Mouse (Mus musculus) lung, postnatal 0 days (tissue): ENCODE measurements around the gene Mog. TPM values are rescaled to one million over a fixed set of nuclear protein-coding genes. Genes with fewer than 3 reads are reported as not detected.
"Not testable (repeated sequence)": the region's sequence is repeated elsewhere in the genome, so short reads cannot be mapped to it uniquely, and the experiment has no call there.

Experiments
- ATAC-seq: fragments of 200-750 bp; cut with Nextera tagmentation; 2 replicates; pipeline ENCODE4 v1.8.0; 2017; ENCODE audit warnings: moderate library complexity
- DNase-seq: peaks from one replicate; pipeline ENCODE4 v3.0.0-alpha.2; 2016; ENCODE audit warnings: low spot score
- H3K27ac ChIP-seq: fragments of 300-500 bp; sonication (generic); 2 replicates; pipeline ENCODE4 v1.5.1; 2014; ENCODE audit warnings: antibody characterized with exemption, mild to moderate bottlenecking, low read length, mixed read lengths
- H3K27me3 ChIP-seq: fragments of 300-500 bp; sonication (generic); replicated peaks from 2 replicates; pipeline ENCODE4 v1.6.1; 2014; ENCODE audit warnings: low read length, mixed read lengths; ENCODE audit not compliant: insufficient read depth
- H3K36me3 ChIP-seq: fragments of 300-500 bp; sonication (generic); 2 replicates; pipeline ENCODE4 v1.6.1; 2014; ENCODE audit warnings: low read length, mixed read lengths; ENCODE audit not compliant: insufficient read depth
- H3K4me1 ChIP-seq: fragments of 300-500 bp; sonication (generic); 2 replicates; pipeline ENCODE4 v1.6.1; 2014; ENCODE audit warnings: antibody characterized with exemption, low read depth, low read length, mixed read lengths; ENCODE audit not compliant: insufficient read depth
- H3K4me2 ChIP-seq: fragments of 300-500 bp; sonication (generic); replicated peaks from 2 replicates; pipeline ENCODE4 v1.6.1; 2014; ENCODE audit warnings: low read depth, mild to moderate bottlenecking, low read length, moderate library complexity, mixed read lengths
- H3K4me3 ChIP-seq: fragments of 300-500 bp; sonication (generic); 2 replicates; pipeline ENCODE4 v1.5.1; 2014; ENCODE audit warnings: low read depth, low read length
- H3K9ac ChIP-seq: fragments of 300-500 bp; sonication (generic); replicated peaks from 2 replicates; pipeline ENCODE4 v1.6.1; 2014; ENCODE audit warnings: low read depth, mild to moderate bottlenecking
- H3K9me3 ChIP-seq: fragments of 300-500 bp; sonication (generic); 2 replicates; pipeline ENCODE4 v1.6.1; 2016; ENCODE audit warnings: low read length, mixed read lengths
- CTCF ChIP-seq: IDR thresholded peaks from 2 replicates; pipeline ENCODE4 v1.5.1; 2016; ENCODE audit warnings: antibody characterized with exemption, mild to moderate bottlenecking
- EP300 ChIP-seq: IDR thresholded peaks from 2 replicates; pipeline ENCODE4 v1.6.1; 2016; ENCODE audit warnings: antibody characterized with exemption, mild to moderate bottlenecking, control low read depth
- whole genome bisulfite sequencing: fragments of 180-500 bp; shearing (Covaris S2); extraction: QIAGEN DNeasy Blood & Tissue Kit; methylation state at CpG from one replicate; pipeline ENCODE4 v1.1.7; 2014; 5-methylcytosine and 5-hydroxymethylcytosine counted together
- polyA plus RNA-seq: library from polyadenylated mRNA; unstranded; fragments of >200 nt; fragmentation: Nextera tagmentation; extraction: Ambion mirVana; gene quantifications from 2 replicates; pipeline ENCODE4 v1.2.1, GENCODE M21; 2015

Mog gene
- polyA plus RNA-seq, 1 experiment from 2014 or later = 0.07 TPM

DNA sequence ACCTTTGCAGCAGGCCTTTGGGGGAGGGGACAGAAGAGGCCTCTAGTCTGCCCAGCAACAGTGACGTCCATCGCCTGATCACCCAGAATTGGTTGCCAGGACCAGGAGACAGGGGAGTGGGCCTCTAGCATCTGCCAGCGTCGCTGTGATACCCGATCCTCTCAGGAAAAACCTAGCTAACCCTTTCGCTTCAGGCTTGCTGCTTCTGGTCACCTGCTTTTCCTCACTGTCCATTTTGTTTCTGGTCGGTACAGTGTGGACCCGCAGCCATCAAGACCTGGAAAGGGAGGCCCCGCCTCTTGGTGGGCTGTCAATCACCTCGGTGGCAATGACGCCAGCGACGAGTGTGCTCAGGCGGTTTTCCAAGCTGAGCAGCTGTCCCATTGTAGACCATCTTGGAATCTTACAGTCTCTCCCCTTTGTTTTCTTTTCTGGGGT, 5.5 kb upstream of the Mog start:
- Histone ChIP-seq H3K27ac (peak overlapping the region; percentile 71), H3K4me2 (peak overlapping the region; percentile 52), H3K4me3 (peak overlapping the region; percentile 57), H3K9ac (no peak overlapping the region), H3K27me3 (no peaks in the 10 kb centered on the region), H3K9me3 (no peaks in the 10 kb centered on the region), H3K36me3 (no peaks in the 10 kb centered on the region), H3K4me1 (no peaks in the 10 kb centered on the region)
- DNase-seq (peak; percentile 95), ATAC-seq (peak; percentile 99)
- 2% methylated on average over 14 of the region's 14 CpGs for WGBS
- TF ChIP-seq CTCF (no peak), EP300 (no peak)

DNA sequence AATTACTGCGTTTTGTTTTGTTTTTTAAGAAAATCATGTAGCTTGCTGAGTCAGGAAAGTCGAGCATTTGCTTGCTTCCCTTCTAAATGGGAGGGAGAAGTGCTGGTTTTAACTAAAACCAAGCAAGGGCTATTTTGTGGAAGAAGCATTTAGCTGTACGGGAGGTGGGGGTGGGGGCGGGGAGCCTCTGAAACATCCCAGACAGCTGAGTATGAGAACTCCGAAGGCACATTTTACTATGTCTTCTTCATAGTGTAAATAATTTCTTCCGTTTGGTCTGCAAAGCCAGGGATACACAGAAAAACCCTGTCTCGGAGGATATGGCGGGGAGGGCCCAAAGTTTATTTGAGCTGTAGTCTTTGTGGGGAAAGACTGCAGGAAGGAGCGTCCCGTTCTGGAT, 5.0 kb upstream of the Mog start:
- TF ChIP-seq EP300 (no peak), CTCF (no peak)
- H3K4me1 ChIP-seq = no peaks in the 10 kb centered on the region
- ATAC-seq (peak; percentile 23), DNase-seq (no peak)
- 6% methylated on average over 10 of the region's 10 CpGs for WGBS
- peak overlapping the region; percentile 57 for H3K4me3 ChIP-seq
- H3K4me2 ChIP-seq = peak overlapping the region; percentile 52
- peak overlapping the region; percentile 71 for H3K27ac ChIP-seq
- no peak overlapping the region for H3K9ac ChIP-seq
- H3K27me3 ChIP-seq = no peaks in the 10 kb centered on the region
- no peaks in the 10 kb centered on the region for H3K9me3 ChIP-seq
- H3K36me3 ChIP-seq = no peaks in the 10 kb centered on the region

DNA sequence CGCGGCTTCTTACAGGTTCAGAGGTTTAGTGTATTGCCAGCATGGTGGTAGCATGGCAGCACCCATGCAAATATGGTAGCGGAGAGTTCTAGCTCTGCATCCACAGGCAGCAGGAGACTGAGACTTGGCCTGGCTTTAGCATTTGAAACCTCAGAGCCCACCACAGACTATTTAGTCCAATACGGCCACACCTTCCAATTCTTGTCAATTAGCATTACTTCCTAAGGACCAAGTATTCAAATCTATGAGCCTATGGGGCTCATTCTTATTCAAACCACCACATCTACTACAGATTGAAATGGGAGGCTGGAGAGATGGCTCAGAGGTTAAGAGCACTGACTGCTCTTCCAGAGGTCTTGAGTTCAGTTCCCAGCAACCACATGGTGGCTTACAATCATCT, 4.3 kb upstream of the Mog start:
- H3K9me3 ChIP-seq = no peaks in the 10 kb centered on the region
- H3K4me2 ChIP-seq = no peak overlapping the region
- no peak overlapping the region for H3K4me3 ChIP-seq
- TF ChIP-seq CTCF (no peak), EP300 (no peak)
- H3K27ac ChIP-seq = no peak overlapping the region
- H3K9ac ChIP-seq = no peak overlapping the region
- no peak for DNase-seq
- H3K36me3 ChIP-seq = no peaks in the 10 kb centered on the region
- ATAC-seq = no peak
- H3K27me3 ChIP-seq = no peaks in the 10 kb centered on the region
- 96% methylated on average over 4 of the region's 4 CpGs for WGBS
- H3K4me1 ChIP-seq = no peaks in the 10 kb centered on the region

DNA sequence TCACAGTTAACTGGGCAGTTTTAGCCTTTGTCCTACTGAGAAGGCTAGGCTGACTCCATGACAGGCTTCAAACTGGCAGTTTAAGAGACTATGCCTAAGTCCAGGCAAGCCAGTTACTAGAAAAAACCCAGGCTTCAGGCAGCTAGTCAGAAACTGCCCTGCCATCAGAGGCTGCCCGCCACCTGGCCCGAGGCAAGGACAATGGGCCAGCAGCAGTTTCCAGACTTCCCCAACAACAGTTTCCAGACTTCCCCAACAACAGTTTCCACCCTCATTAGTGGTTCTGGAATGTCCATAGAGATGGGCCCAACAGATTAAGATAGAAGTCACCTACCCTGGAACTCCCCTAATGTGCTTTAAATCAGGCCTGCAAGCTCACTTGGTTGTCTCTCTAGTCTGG, 3.2 kb upstream of the Mog start:
- Histone ChIP-seq H3K4me2 (no peak overlapping the region), H3K4me3 (no peak overlapping the region), H3K4me1 (no peaks in the 10 kb centered on the region), H3K27ac (no peak overlapping the region), H3K9ac (no peak overlapping the region), H3K36me3 (no peaks in the 10 kb centered on the region), H3K27me3 (no peaks in the 10 kb centered on the region), H3K9me3 (no peaks in the 10 kb centered on the region)
- ATAC-seq (no peak), DNase-seq (no peak)
- WGBS = 83% methylated on average over 2 of the region's 2 CpGs
- TF ChIP-seq CTCF (no peak), EP300 (no peak)

DNA sequence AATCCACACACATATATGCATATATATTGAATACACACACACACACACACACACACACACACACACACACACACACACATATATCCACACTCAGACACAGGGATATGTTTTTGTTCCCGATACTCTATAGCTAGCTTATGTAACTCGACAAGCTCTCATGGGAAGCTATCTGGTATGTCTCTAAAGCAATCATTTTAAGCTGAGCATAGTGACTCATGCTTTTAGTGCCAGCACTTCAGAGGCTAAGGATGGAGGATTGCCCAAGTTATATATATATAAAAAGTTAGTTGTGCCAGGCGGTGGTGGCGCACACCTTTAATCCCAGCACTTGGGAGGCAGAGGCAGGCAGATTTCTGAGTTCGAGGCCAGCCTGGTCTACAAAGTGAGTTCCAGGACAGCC, 4.0 kb downstream of the Mog start:
- H3K36me3 ChIP-seq, H3K4me1 ChIP-seq, H3K27ac ChIP-seq, ATAC-seq, H3K4me3 ChIP-seq, H3K27me3 ChIP-seq, H3K9ac ChIP-seq, DNase-seq, H3K9me3 ChIP-seq, H3K4me2 ChIP-seq: not testable (repeated sequence)
- 77% methylated on average over 5 of the region's 5 CpGs for WGBS

DNA sequence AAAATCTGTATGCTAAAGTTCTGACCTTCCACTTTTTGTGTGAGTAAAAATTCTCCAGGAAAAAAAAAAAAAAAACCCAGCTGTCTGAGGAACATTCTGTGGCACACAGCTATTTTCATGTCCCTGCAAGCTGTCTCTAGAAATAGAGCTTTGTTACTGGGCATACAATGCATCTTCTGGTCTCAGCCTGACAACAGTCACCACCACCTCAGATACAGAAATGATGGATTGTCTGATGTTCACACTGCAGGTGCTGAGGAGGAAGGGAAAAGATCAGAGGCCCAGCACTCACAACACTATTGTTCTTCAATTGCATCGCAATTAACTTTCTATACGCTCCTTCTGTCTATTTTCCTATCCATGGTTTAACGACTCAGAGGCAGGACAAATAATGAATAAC, 4.9 kb downstream of the Mog start:
- DNase-seq = no peak
- H3K27ac ChIP-seq = no peak overlapping the region
- H3K9ac ChIP-seq = no peak overlapping the region
- H3K4me3 ChIP-seq = no peak overlapping the region
- TF ChIP-seq CTCF (no peak), EP300 (no peak)
- no peaks in the 10 kb centered on the region for H3K4me1 ChIP-seq
- no peaks in the 10 kb centered on the region for H3K27me3 ChIP-seq
- no peak for ATAC-seq
- WGBS = 69% methylated on average over 3 of the region's 3 CpGs
- no peaks in the 10 kb centered on the region for H3K9me3 ChIP-seq
- H3K36me3 ChIP-seq = no peaks in the 10 kb centered on the region
- H3K4me2 ChIP-seq = no peak overlapping the region

DNA sequence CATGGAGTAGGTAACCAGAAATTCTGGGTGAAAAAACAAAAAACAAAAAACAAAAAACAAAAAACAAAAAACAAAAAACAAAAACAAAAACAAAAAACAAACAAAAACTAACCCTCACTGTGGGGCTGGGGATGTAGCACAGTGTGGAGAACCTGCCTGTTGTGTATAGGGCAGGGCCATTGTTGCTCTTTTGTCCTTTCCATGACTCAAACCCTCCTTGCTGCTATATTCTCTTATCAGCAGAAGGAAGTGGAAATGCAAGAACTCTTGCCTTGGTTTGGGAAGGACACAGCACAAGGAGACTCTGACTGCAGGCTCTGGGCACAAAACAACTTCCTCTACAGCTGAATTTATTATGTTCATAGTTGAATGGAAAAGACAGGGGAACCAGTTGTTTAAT, 6.9 kb downstream of the Mog start:
- Histone ChIP-seq H3K36me3 (no peaks in the 10 kb centered on the region), H3K4me3 (no peak overlapping the region), H3K9me3 (no peaks in the 10 kb centered on the region), H3K4me2 (no peak overlapping the region), H3K4me1 (0 out of 2 replicates have a peak, but pooled peaks cover 3% of the 10 kb centered on the region), H3K27ac (no peak overlapping the region), H3K9ac (no peak overlapping the region), H3K27me3 (no peaks in the 10 kb centered on the region)
- DNase-seq (no peak), ATAC-seq (no peak)
- TF ChIP-seq CTCF = no peak
- TF ChIP-seq EP300 = no peak
